Mouse (Mus musculus) thymus, postnatal 4 days (tissue): ENCODE measurements around the gene Tmem151a.

ENCODE experiments used
- DNase-seq: peaks from one replicate; pipeline ENCODE4 v3.0.0; 2021

Gene Tmem151a

DNA sequence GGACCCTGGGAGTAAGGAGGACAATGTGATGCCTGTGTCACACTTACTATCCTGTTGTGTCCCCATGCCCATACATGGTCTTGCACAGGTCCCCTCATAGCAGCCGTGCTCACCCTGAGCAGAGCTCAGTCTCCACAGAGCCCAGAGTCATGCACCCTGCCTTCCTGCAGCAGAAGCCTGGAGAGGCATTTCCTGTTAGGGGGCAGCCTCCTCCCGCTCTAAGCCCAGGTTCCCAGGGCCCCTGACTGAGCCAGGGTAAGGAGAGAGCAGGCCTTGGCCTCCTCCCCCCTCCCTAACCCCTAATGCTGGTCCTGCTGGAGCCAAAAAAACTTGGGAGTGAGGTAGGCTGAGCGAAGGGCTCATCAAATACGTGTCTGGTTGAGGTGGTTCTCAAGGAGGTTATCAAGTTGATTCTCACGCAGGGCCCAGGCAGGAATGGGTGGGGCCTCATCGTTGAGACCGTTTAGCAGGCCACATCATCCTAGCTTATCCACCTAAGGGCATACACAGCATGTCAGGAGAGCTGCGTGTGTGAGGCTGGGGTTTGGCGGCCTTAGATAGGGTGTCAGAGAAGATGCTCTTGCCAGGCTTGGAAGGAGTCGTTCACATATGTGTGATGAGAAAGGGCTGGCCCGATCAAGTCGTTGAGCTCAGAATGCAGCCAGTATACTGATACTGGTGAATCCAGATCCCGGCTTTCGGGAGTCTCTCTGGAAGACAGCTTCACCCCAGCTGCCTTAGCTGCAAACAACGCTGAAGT is 18.1 kb downstream of the Tmem151a start:
- DNase-seq: no peak

DNA sequence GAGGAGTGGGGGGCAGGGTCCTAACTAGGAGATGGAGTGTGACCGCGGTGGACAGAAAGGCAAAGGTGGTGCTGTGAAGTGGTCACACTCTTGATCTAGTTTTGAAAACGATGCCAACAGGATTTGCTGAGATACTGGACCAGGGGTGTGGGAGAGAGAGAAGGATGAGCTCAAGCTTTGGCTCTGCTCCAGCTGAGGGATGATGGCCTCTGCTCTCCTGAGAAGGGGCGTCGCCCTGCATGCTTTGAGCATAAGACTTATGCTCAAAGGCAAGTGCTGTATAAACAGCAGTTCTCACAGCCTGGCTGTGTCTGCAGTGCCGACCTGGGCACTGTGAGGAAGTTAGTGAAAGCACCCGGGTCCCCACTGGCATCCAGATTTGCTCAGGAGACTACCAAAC is 20.2 kb downstream of the Tmem151a start:
- DNase-seq: no peak

- DNase-seq: no peak
Observed at GRCm38 (mm10) chr19:5062446-5062845, 22.9 kb downstream of the Tmem151a start.

DNA sequence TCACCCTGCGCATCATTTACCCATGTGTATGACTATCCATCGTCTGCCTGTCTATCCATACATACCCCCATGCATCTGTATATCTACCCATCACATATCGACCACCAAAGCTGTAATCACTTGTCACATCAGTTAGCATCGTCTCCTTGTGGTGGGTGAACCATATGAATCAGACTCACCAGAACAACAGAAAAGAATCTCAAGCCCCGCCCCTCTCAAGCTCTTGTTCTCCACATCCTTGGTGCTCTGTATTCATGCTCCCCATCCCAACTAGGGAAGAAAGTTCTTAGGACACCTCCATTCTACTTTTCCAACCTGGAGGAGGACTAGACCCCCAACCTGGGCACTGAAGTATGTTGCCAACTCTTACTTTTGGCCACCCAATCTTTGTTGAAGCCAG is 23.3 kb downstream of the Tmem151a start:
- DNase-seq: no peak

DNA sequence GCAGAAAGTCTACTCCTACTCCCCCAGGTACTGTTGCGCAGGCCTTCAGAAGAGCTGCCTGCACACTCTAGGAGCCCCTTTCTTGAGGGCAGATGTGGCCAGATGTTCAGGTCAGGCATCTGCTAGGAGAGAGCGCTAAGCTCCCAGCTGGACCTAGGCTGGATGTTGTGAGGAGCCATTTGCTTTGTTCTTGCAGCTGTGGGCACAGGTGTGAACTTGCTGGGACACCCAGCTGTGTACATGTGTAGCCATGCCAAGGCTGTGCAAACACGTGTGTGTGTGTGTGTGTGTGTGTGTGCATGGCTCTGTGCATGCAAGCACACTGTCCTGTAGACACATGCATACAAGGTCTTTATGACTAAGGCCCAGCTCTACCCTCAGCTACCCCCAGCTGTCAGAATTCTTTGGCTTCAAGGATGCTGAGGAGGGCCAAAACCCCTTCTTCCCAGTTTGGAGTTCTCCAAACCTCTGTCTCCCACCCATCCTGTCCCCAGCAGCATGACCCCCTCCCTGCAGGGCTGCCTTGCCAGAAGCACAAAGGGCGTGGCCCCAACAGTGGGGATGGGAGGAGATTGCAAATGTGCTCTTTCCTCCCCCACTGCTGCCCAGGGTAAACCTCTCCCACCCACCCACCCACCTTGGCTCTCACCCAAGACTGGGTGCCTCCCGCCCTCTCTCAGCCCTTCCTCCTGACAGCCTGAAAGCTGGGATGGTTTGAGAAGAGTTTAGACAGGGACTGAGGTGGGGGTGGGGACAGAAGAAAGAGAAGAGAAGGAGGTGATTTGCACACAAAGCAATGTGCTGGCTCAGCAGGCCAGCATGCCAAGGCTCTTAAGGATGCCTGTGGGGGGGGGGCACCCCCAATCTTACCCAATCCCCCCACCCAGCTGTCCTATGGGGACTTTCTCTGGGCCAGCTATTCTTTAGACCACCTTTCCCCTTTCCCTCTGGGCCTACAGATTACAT is 24.7 kb downstream of the Tmem151a start:
- DNase-seq: no peak

DNA sequence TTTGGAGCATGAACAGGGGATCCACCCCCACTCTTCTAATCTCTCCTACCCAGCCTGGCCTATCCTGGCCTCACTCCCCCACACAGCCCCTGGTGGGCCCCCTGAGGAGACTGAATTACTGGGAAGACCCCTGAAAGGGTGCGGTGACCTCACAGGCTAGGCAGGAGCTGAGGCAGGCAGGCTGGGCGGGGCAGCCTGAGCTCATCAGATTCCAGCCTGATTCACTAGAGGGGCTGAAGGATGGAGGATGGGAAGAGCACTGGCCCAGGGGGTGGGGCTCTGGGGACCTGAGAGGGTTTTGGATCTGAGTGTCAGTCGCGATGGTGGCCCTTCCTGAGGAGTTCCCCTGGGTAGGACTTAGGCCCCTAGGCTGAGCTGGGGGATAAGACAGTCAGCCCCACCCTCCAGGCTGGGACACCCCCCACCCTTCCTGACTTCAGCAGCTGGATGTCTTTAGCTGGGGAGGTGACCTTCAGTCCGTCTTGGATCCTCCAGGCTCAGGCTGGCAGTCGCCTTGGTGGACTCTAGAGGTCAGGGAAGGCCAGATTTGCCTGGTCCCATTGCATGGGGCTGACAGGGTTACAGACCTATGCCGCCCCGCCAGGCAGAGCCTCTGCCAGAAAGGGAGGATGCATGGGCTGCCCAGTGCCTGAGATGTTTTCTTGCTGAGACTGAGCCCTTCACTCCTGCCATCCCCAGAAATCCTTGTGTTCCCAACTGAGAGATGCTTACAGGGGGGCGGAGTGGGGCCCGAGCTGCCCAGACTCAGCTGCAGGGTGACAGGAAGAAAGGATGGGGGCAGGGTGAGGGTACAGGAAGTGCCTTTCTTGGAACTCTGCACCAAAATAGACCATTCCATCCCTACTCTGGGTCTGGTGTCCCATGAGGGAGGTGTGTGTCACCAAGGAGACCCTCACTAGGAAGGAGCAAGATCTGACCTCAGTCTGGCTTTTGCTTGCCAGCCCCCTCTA is 26.2 kb downstream of the Tmem151a start:
- no peak for DNase-seq

DNA sequence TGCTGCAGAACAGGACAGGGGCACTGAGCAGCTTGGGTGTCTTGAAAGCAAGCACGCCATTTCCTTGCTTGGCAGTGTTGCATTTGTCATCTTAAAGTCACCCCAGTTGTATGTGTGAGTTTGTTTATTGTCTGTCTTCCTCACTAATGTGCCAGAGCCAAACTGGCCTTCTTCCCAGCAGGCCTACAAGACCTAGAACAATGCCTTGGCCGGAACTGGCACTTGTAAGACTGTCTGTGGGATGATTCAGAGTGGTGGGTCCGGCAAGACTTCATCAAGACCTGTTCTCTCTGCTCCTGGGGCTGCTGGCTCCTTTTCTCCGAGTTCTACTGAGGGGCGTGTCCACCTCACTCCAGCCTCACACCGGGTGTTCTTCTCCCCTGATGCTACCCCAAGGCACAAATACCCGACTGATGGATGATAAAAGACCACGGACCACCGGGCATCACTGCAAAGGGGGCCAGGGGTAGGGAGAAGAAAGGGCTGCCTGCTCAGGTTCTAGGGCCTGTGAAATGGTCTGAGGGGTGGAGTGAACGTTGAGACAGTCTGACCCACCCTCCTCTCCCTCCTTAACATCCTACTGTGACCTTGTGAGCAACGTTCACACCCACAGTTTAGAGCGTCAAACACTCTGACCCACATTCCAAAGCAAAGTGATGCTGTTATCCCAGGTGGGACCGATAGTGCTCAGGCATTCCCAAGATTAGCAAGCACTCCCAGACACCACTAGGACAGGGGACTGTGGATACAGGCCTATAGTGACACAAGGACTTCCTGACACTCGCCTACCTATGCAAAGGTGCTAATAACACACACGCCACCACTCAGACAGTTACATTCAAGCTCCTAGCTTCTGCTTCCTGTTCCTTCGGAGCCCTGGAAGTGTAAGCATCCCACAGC is 27.2 kb downstream of the Tmem151a start:
- DNase-seq: no peak

DNA sequence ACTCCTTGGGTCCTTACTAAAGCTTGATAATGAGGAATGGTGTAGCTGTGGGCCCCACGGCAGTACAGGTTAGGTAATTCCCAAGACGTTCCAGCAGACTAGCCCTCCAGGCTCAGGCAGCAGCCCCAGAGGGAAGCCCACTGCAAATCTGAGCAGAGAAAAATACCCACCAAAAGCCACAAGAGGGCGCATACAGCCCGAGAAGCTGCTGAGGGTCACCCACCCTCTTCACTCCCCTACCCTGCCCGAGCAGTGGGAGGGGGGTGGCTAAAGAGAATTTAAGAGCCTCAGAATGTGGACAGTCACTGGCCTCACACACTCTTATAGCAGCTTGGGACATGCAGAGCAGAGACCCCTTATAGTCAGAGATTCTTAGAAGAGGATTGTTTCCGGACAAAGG is 29.1 kb downstream of the Tmem151a start:
- peak; percentile 56 for DNase-seq

GRCm38 (mm10) chr19:5053909-5054308 is 31.4 kb downstream of the Tmem151a start:
- peak; percentile 82 for DNase-seq

DNA sequence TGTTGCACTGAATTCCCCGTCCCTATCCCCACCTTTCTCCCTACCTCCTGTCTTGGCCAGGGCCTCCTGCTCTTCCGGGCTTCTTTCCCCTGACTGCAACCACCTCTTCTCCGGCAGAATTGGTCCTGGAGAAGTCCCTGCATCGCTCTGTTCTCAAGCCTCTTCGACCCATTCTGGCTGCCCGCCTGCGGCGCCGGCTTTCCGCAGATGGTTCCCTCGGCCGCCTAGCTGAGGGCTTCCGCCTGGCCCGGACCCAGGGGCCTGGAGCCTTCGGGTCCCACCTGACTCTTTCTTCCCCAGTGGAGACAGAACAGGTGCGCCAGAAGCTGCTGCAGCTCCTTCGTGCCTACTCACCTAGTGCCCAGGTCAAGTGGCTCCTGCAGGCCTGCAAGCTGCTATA is 32.5 kb downstream of the Tmem151a start:
- DNase-seq: no peak

DNA sequence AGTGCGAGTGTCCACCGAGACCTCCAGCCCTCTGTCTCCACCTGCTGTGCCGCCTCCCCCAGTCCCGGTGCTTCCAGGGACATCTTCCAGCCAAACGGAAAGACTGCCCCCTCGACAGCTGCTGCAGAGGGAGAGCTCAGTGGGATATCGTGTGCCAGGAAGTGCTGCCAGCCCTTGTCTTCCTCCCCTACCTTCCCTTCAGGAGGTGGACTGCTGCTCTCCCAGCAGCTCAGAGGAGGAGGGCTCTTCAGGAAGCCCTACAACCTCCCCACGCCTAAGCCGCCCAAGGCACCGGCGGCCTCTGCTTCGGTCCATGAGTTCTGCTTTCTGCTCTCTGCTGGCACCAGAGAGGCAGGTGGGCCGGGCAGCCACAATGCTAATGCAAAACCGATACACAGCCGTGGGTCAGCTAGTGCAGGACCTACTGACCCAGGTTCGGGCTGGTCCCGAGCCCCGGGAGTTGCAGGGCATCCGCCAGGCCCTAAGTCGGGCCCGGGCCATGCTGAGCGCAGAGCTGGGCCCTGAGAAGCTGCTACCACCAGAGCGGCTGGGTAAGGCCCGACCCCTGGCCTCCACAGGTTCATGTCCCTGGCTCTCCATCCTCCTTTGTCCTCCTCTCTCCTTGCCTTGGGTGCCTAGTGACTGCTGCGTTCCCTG is 33.0 kb downstream of the Tmem151a start:
- no peak for DNase-seq

- DNase-seq: no peak
Observed at GRCm38 (mm10) chr19:5051515-5051914, 33.8 kb downstream of the Tmem151a start.

DNA sequence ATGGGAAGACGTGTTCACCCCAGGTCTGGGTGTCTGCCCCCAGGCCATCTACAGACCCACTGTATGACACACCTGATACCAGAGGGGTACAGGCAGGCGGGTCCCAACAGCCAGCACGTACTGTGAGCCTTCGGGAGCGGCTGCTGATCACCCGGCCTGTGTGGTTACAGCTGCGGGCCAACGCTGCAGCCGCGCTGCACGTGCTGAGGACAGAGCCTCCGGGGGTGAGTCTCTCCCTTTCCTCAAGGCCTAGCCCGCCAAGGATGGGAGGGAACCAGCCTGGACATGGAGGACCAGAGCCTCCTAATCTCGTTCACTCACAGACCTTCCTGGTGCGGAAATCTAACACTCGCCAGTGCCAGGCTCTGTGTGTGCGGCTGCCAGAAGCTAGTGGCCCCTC is 34.3 kb downstream of the Tmem151a start:
- no peak for DNase-seq

GRCm38 (mm10) chr19:5050047-5050905 is 35.1 kb downstream of the Tmem151a start, which contains the start of gene Rin1:
TSS of gene Rin1 (plus strand) at chr19:5050481.
- DNase-seq: no peak

- no peak for DNase-seq
Observed at GRCm38 (mm10) chr19:5049325-5049724, 36.0 kb downstream of the Tmem151a start.

- DNase-seq: no peak
Observed at GRCm38 (mm10) chr19:5048138-5049056, 36.9 kb downstream of the Tmem151a start.

DNA sequence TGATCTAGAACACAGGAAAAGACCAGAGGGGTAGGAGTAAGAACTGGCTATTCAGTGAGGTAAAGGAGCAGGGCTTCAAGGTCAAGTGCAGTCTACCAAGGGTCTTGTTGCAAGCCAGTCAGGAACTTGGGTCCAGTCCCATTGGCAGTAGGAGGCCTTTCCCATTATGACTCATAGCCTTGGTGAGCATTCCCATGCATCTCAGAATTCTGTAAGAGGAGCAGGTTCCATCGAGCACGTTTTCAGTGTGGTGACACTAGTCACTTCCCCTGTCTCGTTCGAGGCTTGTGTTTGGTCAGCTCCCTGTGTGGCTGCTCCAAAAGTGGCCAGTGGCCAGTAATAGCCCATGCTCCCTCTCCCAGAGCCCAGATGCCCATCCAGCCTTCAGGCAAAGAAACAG is 39.8 kb downstream of the Tmem151a start:
- DNase-seq: no peak

GRCm38 (mm10) chr19:5041588-5041987 is 43.7 kb downstream of the Tmem151a start:
- no peak for DNase-seq
